In the genomic region with DNA sequence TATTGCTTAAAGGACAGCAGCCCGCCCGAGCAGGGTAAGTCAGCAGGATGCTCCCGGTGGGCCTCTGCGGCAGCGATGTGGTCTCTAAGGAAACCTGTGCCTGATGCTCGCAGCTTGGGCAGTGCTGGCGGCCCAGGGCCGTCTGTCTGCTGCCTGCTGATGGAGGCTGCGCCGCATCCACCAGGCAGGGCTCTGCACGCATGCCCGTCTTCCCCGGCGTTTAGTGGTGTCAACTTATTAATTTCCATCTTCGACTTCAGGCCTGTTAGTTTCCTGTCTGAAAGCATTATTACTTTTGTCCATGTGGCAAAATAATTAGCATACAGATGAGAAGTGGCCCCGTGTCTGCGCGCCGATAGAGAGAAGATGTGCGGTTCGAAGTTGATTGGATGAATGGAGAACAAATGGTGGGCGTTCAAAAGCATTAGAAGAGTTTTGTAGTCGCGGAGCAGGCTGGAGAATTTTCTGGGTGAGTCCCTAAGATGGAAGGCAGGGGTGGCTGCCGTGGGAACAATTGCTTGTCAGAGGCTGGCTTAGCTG, we compare ENCODE assay signal across 8 mouse cellular contexts. TPM values are rescaled to one million over a fixed set of nuclear protein-coding genes. Genes with fewer than 3 reads are reported as not detected.
DNase-seq lines count a peak whose midpoint lies in the region; ATAC-seq lines count a peak whose summit lies in the region.

No protein-coding gene starts in this region.

- H3K4me1 ChIP-seq in hindbrain, embryonic 10.5 days (replicated peaks) = peaks cover 56% of the 10 kb centered on the region
- H3K4me1 ChIP-seq in midbrain, embryonic 16.5 days (ENCODE audit: control insufficient read depth, insufficient read depth, low read length) = peaks cover 25% of the 10 kb centered on the region

- H3K4me2 ChIP-seq in midbrain, embryonic 16.5 days (ENCODE audit: low read length) = peak overlapping the region; percentile 75

- no peaks in the 10 kb centered on the region for H3K36me3 ChIP-seq in hindbrain, embryonic 10.5 days
- no peaks in the 10 kb centered on the region for H3K36me3 ChIP-seq in midbrain, embryonic 16.5 days (ENCODE audit: control insufficient read depth, insufficient read depth, low read length)

- ATAC-seq in cerebellum, adult (ENCODE audit: insufficient number of reproducible peaks, low FRiP score, low TSS enrichment) = no peak
- peak; percentile 54 for ATAC-seq in midbrain, embryonic 16.5 days
- no peak for ATAC-seq in erythroblast, adult 5-6 weeks (replicated peaks; ENCODE audit: low FRiP score, poor library complexity, severe bottlenecking)
- ATAC-seq in megakaryocyte-erythroid progenitor cell, adult 5-6 weeks (replicated peaks; ENCODE audit: low FRiP score, low TSS enrichment, poor library complexity, severe bottlenecking) = no peak

- peaks cover 65% of the 10 kb centered on the region for H3K27me3 ChIP-seq in hindbrain, embryonic 10.5 days (ENCODE audit: insufficient read depth, poor library complexity, severe bottlenecking)
- no peaks in the 10 kb centered on the region for H3K27me3 ChIP-seq in midbrain, embryonic 16.5 days (ENCODE audit: control insufficient read depth, insufficient read depth, low read depth, low read length)

- H3K9me3 ChIP-seq in hindbrain, embryonic 10.5 days = no peaks in the 10 kb centered on the region
- H3K9me3 ChIP-seq in midbrain, embryonic 16.5 days (replicated peaks; ENCODE audit: control insufficient read depth, low read length, poor library complexity, severe bottlenecking) = no peaks in the 10 kb centered on the region

- WGBS in hindbrain, embryonic 10.5 days = under 1% methylated on average over 25 of the region's 25 CpGs
- WGBS in midbrain, embryonic 16.5 days = under 1% methylated on average over 25 of the region's 25 CpGs

- peak overlapping the region; percentile 49 for H3K4me3 ChIP-seq in hindbrain, embryonic 10.5 days
- peak overlapping the region; percentile 55 for H3K4me3 ChIP-seq in midbrain, embryonic 16.5 days (ENCODE audit: low read depth, low read length)

- DNase-seq in cerebellum, adult 11 months = peak; percentile 60
- DNase-seq in cerebellum, adult 9-11 months = peak; percentile 66
- DNase-seq in hindbrain, embryonic 10.5 days (ENCODE audit: low spot score) = peak; percentile 54
- no peak for DNase-seq in kidney, postnatal 14 days

- H3K9ac ChIP-seq in midbrain, embryonic 16.5 days (ENCODE audit: low read depth, low read length) = peak overlapping the region; percentile 85

- H3K27ac ChIP-seq in hindbrain, embryonic 10.5 days = peak overlapping the region; percentile 78
- H3K27ac ChIP-seq in midbrain, embryonic 16.5 days (ENCODE audit: low read length) = peak overlapping the region; percentile 96

RNA-seq across cellular contexts. Expression of gene Myt1l, which starts 6.6 kb away (rescaled TPM):
- polyA plus RNA-seq in hindbrain, embryonic 10.5 days (2016; fragmentation: Nextera tagmentation; extraction: Ambion mirVana) = 3.5 and 12.1 TPM in 2 replicates
- 274 and 304 TPM in 2 replicates for polyA plus RNA-seq in midbrain, embryonic 16.5 days (2015; fragmentation: Nextera tagmentation; extraction: Ambion mirVana)
- not detected in 2 replicates for total RNA-seq in erythroblast, adult 5-6 weeks (2015; ENCODE audit: low replicate concordance)
- not detected in 2 replicates for total RNA-seq in erythroblast, adult 5-6 weeks (2017; ENCODE audit: low replicate concordance)
- not detected in 2 replicates for total RNA-seq in megakaryocyte-erythroid progenitor cell, adult 5-6 weeks (2014; fragmentation: Nextera tagmentation)
- total RNA-seq in megakaryocyte-erythroid progenitor cell, adult 5-6 weeks (2017) = 0.89 TPM in 1 of 2 replicates, not detected in the other
